Mouse (Mus musculus) liver, embryonic 16.5 days (tissue): ENCODE data around the gene Hivep2. TPM values are rescaled to one million over a fixed set of nuclear protein-coding genes. Genes with fewer than 3 reads are reported as not detected.

Experiments used
- ATAC-seq: fragments of 200-750 bp; cut with Nextera tagmentation; 2 replicates; pipeline ENCODE4 v1.8.0; 2017; ENCODE audit warnings: low read depth, mild to moderate bottlenecking, moderate number of reproducible peaks, moderate library complexity
- H3K27ac ChIP-seq: fragments of 300-500 bp; sonication (generic); 2 replicates; pipeline ENCODE4 v1.5.1; 2014; ENCODE audit warnings: mild to moderate bottlenecking, low read length
- H3K27me3 ChIP-seq: fragments of 300-500 bp; sonication (generic); 2 replicates; pipeline ENCODE4 v1.6.1; 2014; ENCODE audit warnings: low read depth, low read length, mixed read lengths; ENCODE audit not compliant: control insufficient read depth, insufficient read depth
- H3K36me3 ChIP-seq: fragments of 300-500 bp; sonication (generic); 2 replicates; pipeline ENCODE4 v1.6.1; 2014; ENCODE audit warnings: mild to moderate bottlenecking; ENCODE audit not compliant: control insufficient read depth, insufficient read depth
- H3K4me1 ChIP-seq: fragments of 300-500 bp; sonication (generic); 2 replicates; pipeline ENCODE4 v1.6.1; 2014; ENCODE audit warnings: low read depth, low read length, mixed read lengths; ENCODE audit not compliant: control insufficient read depth
- H3K4me2 ChIP-seq: fragments of 300-500 bp; sonication (generic); 2 replicates; pipeline ENCODE4 v1.6.1; 2014; ENCODE audit warnings: low read depth, low read length, mixed read lengths
- H3K4me3 ChIP-seq: fragments of 300-500 bp; sonication (generic); 2 replicates; pipeline ENCODE4 v1.5.1; 2014; ENCODE audit warnings: low read depth, mild to moderate bottlenecking, low read length
- H3K9ac ChIP-seq: fragments of 300-500 bp; sonication (generic); 2 replicates; pipeline ENCODE4 v1.6.1; 2014; ENCODE audit warnings: low read depth, low read length
- H3K9me3 ChIP-seq: fragments of 300-500 bp; sonication (generic); replicated peaks from 2 replicates; pipeline ENCODE4 v1.6.1; 2016; ENCODE audit warnings: low read length; ENCODE audit not compliant: control insufficient read depth
- WGBS: fragments of 180-500 bp; shearing (Covaris S2); extraction: QIAGEN DNeasy Blood & Tissue Kit; methylation state at CpG from one replicate; pipeline ENCODE4 v1.1.7; 2014; ENCODE audit not compliant: insufficient replicate concordance; 5-methylcytosine and 5-hydroxymethylcytosine counted together
- polyA plus RNA-seq: library from polyadenylated mRNA; unstranded; fragments of >200 nt; fragmentation: Nextera tagmentation; extraction: Ambion mirVana; gene quantifications from 2 replicates; pipeline ENCODE4 v1.2.1, GENCODE M21; 2015

Hivep2 gene
- polyA plus RNA-seq, 1 experiment from 2014 or later: 0.55 TPM

- ATAC-seq: no peak
- Histone ChIP-seq H3K27me3 (peaks cover 50% of the 10 kb centered on the region), H3K4me1 (no peaks in the 10 kb centered on the region; the same call in 1 of the 2 replicates), H3K4me2 (peak overlapping the region; percentile 74), H3K9me3 (no peaks in the 10 kb centered on the region), H3K4me3 (peak overlapping the region; percentile 65), H3K27ac (no peak overlapping the region), H3K9ac (no peak overlapping the region), H3K36me3 (no peaks in the 10 kb centered on the region)
- WGBS: 8% methylated on average over 5 of the region's 5 CpGs
These were observed 2.3 kb downstream of the Hivep2 start for GRCm38 (mm10) chr10:13968234-13968555.

DNA sequence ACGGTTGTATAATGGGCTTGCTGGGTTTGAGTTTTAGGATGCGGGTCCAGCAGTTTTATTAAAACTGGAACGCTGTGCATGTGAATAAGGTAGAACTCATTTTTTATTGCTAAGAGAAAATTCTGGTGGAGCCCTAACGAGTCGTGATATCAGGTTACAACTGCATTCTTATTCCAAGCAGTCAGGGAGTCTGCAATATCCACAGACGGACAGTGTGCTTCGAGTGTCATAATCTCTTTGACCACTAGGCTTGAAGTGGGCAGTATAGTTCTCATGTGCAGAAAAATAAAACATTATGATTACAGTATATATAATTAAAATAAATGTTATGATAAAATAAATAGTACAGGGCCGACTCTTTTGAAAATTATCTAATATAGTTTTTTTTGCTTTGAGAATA, 3.1 kb downstream of the Hivep2 start:
- Histone ChIP-seq H3K4me2 (no peak overlapping the region), H3K27me3 (peaks cover 45% of the 10 kb centered on the region), H3K9ac (no peak overlapping the region), H3K4me3 (no peak overlapping the region), H3K36me3 (no peaks in the 10 kb centered on the region), H3K27ac (no peak overlapping the region), H3K4me1 (no peaks in the 10 kb centered on the region; the same call in 1 of the 2 replicates), H3K9me3 (no peaks in the 10 kb centered on the region)
- WGBS: 24% methylated on average over 8 of the region's 8 CpGs
- ATAC-seq: no peak

DNA sequence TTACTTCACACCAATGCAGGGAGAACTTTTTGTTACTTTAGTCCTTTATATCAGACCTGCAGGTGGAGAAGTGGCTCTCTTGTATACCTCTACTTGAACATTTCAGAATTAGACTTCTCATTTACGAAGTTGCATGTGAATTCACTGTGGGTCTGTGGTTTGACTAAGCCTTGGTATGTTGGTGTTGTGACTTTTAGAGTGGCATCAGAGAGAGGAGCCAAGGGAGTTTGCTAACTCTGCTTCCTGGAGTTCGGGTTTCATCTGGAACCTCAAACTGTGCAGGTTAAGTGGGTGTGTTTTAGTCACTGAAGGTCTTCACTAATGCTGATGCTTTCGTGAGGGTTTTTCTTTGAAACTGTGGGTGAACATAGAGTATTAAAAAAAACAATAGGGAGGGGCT, 4.4 kb downstream of the Hivep2 start:
- no peak for ATAC-seq
- Histone ChIP-seq H3K9me3 (no peaks in the 10 kb centered on the region), H3K36me3 (no peaks in the 10 kb centered on the region), H3K27ac (no peak overlapping the region), H3K27me3 (peaks cover 32% of the 10 kb centered on the region), H3K4me3 (no peak overlapping the region), H3K9ac (no peak overlapping the region), H3K4me1 (no peaks in the 10 kb centered on the region), H3K4me2 (no peak overlapping the region)
- 51% methylated on average over 3 of the region's 3 CpGs for WGBS

- no peak overlapping the region for H3K4me3 ChIP-seq
- no peaks in the 10 kb centered on the region for H3K36me3 ChIP-seq
- no peaks in the 10 kb centered on the region for H3K4me1 ChIP-seq
- ATAC-seq: no peak
- no peak overlapping the region for H3K27ac ChIP-seq
- H3K27me3 ChIP-seq: peaks cover 22% of the 10 kb centered on the region
- H3K9me3 ChIP-seq: no peaks in the 10 kb centered on the region
- 47% methylated on average over 5 of the region's 5 CpGs for WGBS
- no peak overlapping the region for H3K4me2 ChIP-seq
- H3K9ac ChIP-seq: no peak overlapping the region
These were observed 5.4 kb downstream of the Hivep2 start for GRCm38 (mm10) chr10:13971268-13971667.

GRCm38 (mm10) chr10:13973563-13974179, 7.8 kb downstream of the Hivep2 start:
- no peaks in the 10 kb centered on the region for H3K4me1 ChIP-seq
- H3K27ac ChIP-seq: no peak overlapping the region
- WGBS: 77% methylated on average over 7 of the region's 7 CpGs
- peaks cover 2% of the 10 kb centered on the region; the same call in 1 of the 2 replicates for H3K27me3 ChIP-seq
- no peak overlapping the region for H3K9ac ChIP-seq
- no peak for ATAC-seq
- H3K4me3 ChIP-seq: no peak overlapping the region
- H3K36me3 ChIP-seq: no peaks in the 10 kb centered on the region
- H3K4me2 ChIP-seq: no peak overlapping the region
- H3K9me3 ChIP-seq: no peaks in the 10 kb centered on the region

GRCm38 (mm10) chr10:13974472-13974871, 8.6 kb downstream of the Hivep2 start:
- ATAC-seq: no peak
- no peaks in the 10 kb centered on the region for H3K27me3 ChIP-seq
- H3K4me2 ChIP-seq: no peak overlapping the region
- no peaks in the 10 kb centered on the region for H3K9me3 ChIP-seq
- H3K4me1 ChIP-seq: no peaks in the 10 kb centered on the region
- no peak overlapping the region for H3K27ac ChIP-seq
- no peak overlapping the region for H3K9ac ChIP-seq
- no peaks in the 10 kb centered on the region for H3K36me3 ChIP-seq
- H3K4me3 ChIP-seq: no peak overlapping the region
- WGBS: 65% methylated on average over 7 of the region's 7 CpGs

DNA sequence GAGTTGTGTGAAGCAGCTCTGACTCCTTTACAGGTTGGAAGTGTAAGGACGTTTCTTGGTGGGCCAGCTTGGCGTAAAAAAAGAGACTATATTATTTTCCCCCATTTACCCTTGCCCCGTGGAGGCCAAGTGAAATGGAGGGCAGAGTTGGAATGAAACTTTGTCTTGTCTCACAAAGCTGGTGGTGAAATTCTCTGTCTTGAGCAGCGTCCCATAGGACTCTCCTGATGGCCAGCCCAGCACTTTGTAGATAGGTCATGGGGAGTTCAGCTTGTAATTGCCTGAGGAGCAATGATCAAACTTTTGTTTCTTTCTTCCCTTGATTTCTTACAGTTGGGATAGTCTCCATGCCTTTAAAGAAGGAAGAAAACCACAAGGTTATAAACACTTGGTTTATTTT, 10.0 kb downstream of the Hivep2 start:
- Histone ChIP-seq H3K4me3 (no peak overlapping the region), H3K9ac (no peak overlapping the region), H3K9me3 (no peaks in the 10 kb centered on the region), H3K4me1 (no peaks in the 10 kb centered on the region), H3K27ac (no peak overlapping the region), H3K27me3 (no peaks in the 10 kb centered on the region), H3K4me2 (no peak overlapping the region), H3K36me3 (no peaks in the 10 kb centered on the region)
- ATAC-seq: no peak
- 57% methylated on average over 4 of the region's 4 CpGs for WGBS

DNA sequence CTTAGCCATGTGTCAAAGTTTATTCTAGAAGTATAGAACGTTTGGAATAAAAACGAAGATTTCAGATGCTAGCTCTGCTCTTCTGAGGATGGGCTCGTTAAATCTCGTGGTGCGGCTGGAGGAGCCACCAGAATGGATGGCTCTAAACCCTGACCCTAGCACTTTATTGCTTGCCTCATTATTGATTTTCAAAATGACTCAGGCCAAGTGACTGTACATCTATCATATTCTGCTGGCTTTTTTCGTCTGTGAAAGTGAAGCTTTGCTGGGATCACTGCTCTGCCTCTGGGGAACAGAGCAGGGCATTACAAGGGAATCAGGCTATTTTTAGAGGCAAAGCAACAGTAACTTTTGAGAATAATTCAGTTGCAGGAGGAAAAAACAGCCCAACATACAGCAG, 10.4 kb downstream of the Hivep2 start:
- Histone ChIP-seq H3K4me1 (no peaks in the 10 kb centered on the region), H3K27me3 (no peaks in the 10 kb centered on the region), H3K9ac (no peak overlapping the region), H3K4me2 (no peak overlapping the region), H3K4me3 (no peak overlapping the region), H3K9me3 (no peaks in the 10 kb centered on the region), H3K36me3 (no peaks in the 10 kb centered on the region), H3K27ac (no peak overlapping the region)
- 58% methylated on average over 6 of the region's 6 CpGs for WGBS
- no peak for ATAC-seq

GRCm38 (mm10) chr10:13982271-13982670, 16.4 kb downstream of the Hivep2 start:
- H3K9me3 ChIP-seq: no peaks in the 10 kb centered on the region
- H3K9ac ChIP-seq: no peak overlapping the region
- H3K27me3 ChIP-seq: no peaks in the 10 kb centered on the region
- H3K4me2 ChIP-seq: peak overlapping the region; percentile 71
- no peak overlapping the region for H3K27ac ChIP-seq
- peaks cover 2% of the 10 kb centered on the region; the same call in 1 of the 2 replicates for H3K4me1 ChIP-seq
- no peak for ATAC-seq
- H3K4me3 ChIP-seq: peak overlapping the region; percentile 61
- no peaks in the 10 kb centered on the region for H3K36me3 ChIP-seq
- 47% methylated on average over 6 of the region's 6 CpGs for WGBS
